In genomic region chr5:102290866-102291265, GRCm38 (mm10) we compare ENCODE assay signal across 32 mouse cellular contexts.
"Had no signal": no experiment of that assay in that cellular context is flagged by ENCODE, and none has a peak within 500 bp of the region (broad histone marks: within the 10 kb centered on the region; RNA-seq: fewer than 3 reads in every experiment).

No protein-coding gene starts in this region.

- H3K36me3 ChIP-seq: limb, embryonic 10.5 days; limb, embryonic 12.5 days; limb, embryonic 13.5 days; limb, embryonic 15.5 days; liver, embryonic 12.5 days; liver, embryonic 13.5 days; liver, embryonic 15.5 days; lung, embryonic 15.5 days; midbrain, embryonic 10.5 days; midbrain, embryonic 12.5 days; midbrain, embryonic 13.5 days; midbrain, embryonic 15.5 days; neural tube, embryonic 12.5 days had no signal

- H3K4me2 ChIP-seq: limb, embryonic 12.5 days; limb, embryonic 13.5 days; limb, embryonic 15.5 days; liver, embryonic 11.5 days; liver, embryonic 12.5 days; liver, embryonic 13.5 days; liver, embryonic 15.5 days; lung, embryonic 14.5 days; lung, embryonic 15.5 days; midbrain, embryonic 11.5 days; midbrain, embryonic 12.5 days; midbrain, embryonic 13.5 days; midbrain, embryonic 15.5 days; neural tube, embryonic 12.5 days had no signal

- H3K9me3 ChIP-seq: limb, embryonic 10.5 days; limb, embryonic 12.5 days; limb, embryonic 13.5 days; limb, embryonic 15.5 days; liver, embryonic 12.5 days; liver, embryonic 13.5 days; liver, embryonic 15.5 days; lung, embryonic 15.5 days; midbrain, embryonic 10.5 days; midbrain, embryonic 12.5 days; midbrain, embryonic 13.5 days; midbrain, embryonic 15.5 days; neural tube, embryonic 12.5 days had no signal

- H3K9ac ChIP-seq: limb, embryonic 12.5 days; limb, embryonic 13.5 days; limb, embryonic 15.5 days; liver, embryonic 12.5 days; liver, embryonic 13.5 days; liver, embryonic 14.5 days; liver, embryonic 15.5 days; liver, postnatal 0 days; lung, embryonic 14.5 days; lung, embryonic 15.5 days; midbrain, embryonic 12.5 days; midbrain, embryonic 13.5 days; midbrain, embryonic 15.5 days; neural tube, embryonic 12.5 days had no signal

- H3K27me3 ChIP-seq: limb, embryonic 12.5 days; limb, embryonic 13.5 days; limb, embryonic 15.5 days; liver, embryonic 12.5 days; liver, embryonic 13.5 days; liver, embryonic 15.5 days; lung, embryonic 15.5 days; megakaryocyte, embryonic 14.5 days; midbrain, embryonic 12.5 days; midbrain, embryonic 13.5 days; midbrain, embryonic 15.5 days; neural tube, embryonic 12.5 days had no signal

- DNase-seq: left cerebral cortex, postnatal 4 days; liver; liver, embryonic 13.5 days; liver, postnatal 0 days; lung, adult 18-20 months; lung, adult 2 months; lung, embryonic 14.5 days; lung, postnatal 10 days; lung, postnatal 14 days; lung, postnatal 36 days; lung, postnatal 4 days; midbrain, embryonic 14.5 days had no signal

- H3K27ac ChIP-seq: limb, embryonic 10.5 days; limb, embryonic 12.5 days; limb, embryonic 13.5 days; limb, embryonic 15.5 days; liver, embryonic 12.5 days; liver, embryonic 13.5 days; liver, embryonic 14.5 days; liver, embryonic 15.5 days; lung, embryonic 15.5 days; macrophage; midbrain, embryonic 10.5 days; midbrain, embryonic 12.5 days; midbrain, embryonic 13.5 days; midbrain, embryonic 15.5 days; neural tube, embryonic 12.5 days had no signal

- H3K4me3 ChIP-seq: limb, embryonic 10.5 days; limb, embryonic 12.5 days; limb, embryonic 13.5 days; limb, embryonic 15.5 days; liver, embryonic 12.5 days; liver, embryonic 13.5 days; liver, embryonic 15.5 days; lung, embryonic 15.5 days; megakaryocyte, embryonic 14.5 days; midbrain, embryonic 10.5 days; midbrain, embryonic 12.5 days; midbrain, embryonic 13.5 days; midbrain, embryonic 15.5 days; myocyte; neural tube, embryonic 12.5 days had no signal

- ATAC-seq: liver, embryonic 12.5 days; liver, postnatal 0 days; lung, postnatal 0 days; midbrain, embryonic 13.5 days; midbrain, embryonic 15.5 days; midbrain, embryonic 16.5 days had no signal

- H3K4me1 ChIP-seq: limb, embryonic 10.5 days; limb, embryonic 12.5 days; limb, embryonic 13.5 days; limb, embryonic 15.5 days; liver, embryonic 12.5 days; liver, embryonic 13.5 days; liver, embryonic 15.5 days; lung, embryonic 15.5 days; megakaryocyte, embryonic 14.5 days; midbrain, embryonic 10.5 days; midbrain, embryonic 12.5 days; midbrain, embryonic 13.5 days; midbrain, embryonic 15.5 days; neural tube, embryonic 12.5 days had no signal
